Mouse (Mus musculus): ENCODE results near the gene Dnm2. TPM values are rescaled to one million over a fixed set of nuclear protein-coding genes. Genes with fewer than 3 reads are reported as not detected.
A peak's percentile ranks its signal among the peaks of the same experiment; 100 is the strongest.
"Not testable (repeated sequence)": the region's sequence is repeated elsewhere in the genome, so short reads cannot be mapped to it uniquely, and the experiment has no call there.

The Dnm2 gene
- total and polyA plus RNA-seq, 3 experiments = 99.0 to 381 (median 134) TPM

- no peak for DNase-seq
These were observed 31.7 kb downstream of the Dnm2 start for GRCm38 (mm10) chr9:21456246-21456929.

- no peak for DNase-seq
These were observed 32.4 kb downstream of the Dnm2 start for GRCm38 (mm10) chr9:21456930-21457634.

- no peak for DNase-seq
These were observed 34.1 kb downstream of the Dnm2 start for GRCm38 (mm10) chr9:21458821-21459220.

- DNase-seq = peak; percentile 65
These were observed 35.8 kb downstream of the Dnm2 start for GRCm38 (mm10) chr9:21460400-21460940.

GRCm38 (mm10) chr9:21463138-21463590, 38.5 kb downstream of the Dnm2 start:
- peak; percentile 89 for DNase-seq

- DNase-seq = peak; percentile 70
These were observed 39.3 kb downstream of the Dnm2 start for GRCm38 (mm10) chr9:21463766-21464564.

- DNase-seq = not testable (repeated sequence)
These were observed 39.8 kb downstream of the Dnm2 start for GRCm38 (mm10) chr9:21464565-21464928.

GRCm38 (mm10) chr9:21469032-21470024, 44.6 kb downstream of the Dnm2 start:
- DNase-seq = peak; percentile 61

- no peak for DNase-seq
These were observed 48.2 kb downstream of the Dnm2 start for GRCm38 (mm10) chr9:21472913-21473312.

- no peak for DNase-seq
These were observed 53.0 kb downstream of the Dnm2 start for GRCm38 (mm10) chr9:21477707-21478106.

GRCm38 (mm10) chr9:21484065-21484464, 59.4 kb downstream of the Dnm2 start:
- no peak for DNase-seq

GRCm38 (mm10) chr9:21488246-21488645, 63.5 kb downstream of the Dnm2 start:
- DNase-seq = not testable (repeated sequence)

- DNase-seq = no peak
These were observed 66.0 kb downstream of the Dnm2 start for GRCm38 (mm10) chr9:21490696-21491095.

GRCm38 (mm10) chr9:21493907-21494306, 69.2 kb downstream of the Dnm2 start:
- DNase-seq = no peak

- DNase-seq = peak; percentile 59
These were observed 70.0 kb downstream of the Dnm2 start for GRCm38 (mm10) chr9:21494726-21495125.

- peak; percentile 66 for DNase-seq
These were observed 71.8 kb downstream of the Dnm2 start for GRCm38 (mm10) chr9:21496308-21497049.

- DNase-seq = no peak
These were observed 72.4 kb downstream of the Dnm2 start for GRCm38 (mm10) chr9:21497050-21497542.

- no peak for DNase-seq
These were observed 73.0 kb downstream of the Dnm2 start for GRCm38 (mm10) chr9:21497664-21498063.

- DNase-seq = no peak
These were observed 73.7 kb downstream of the Dnm2 start for GRCm38 (mm10) chr9:21498284-21498902.

GRCm38 (mm10) chr9:21503352-21503751, 78.6 kb downstream of the Dnm2 start:
- no peak for DNase-seq

Data from adrenal gland, adult 2 months (tissue).